Mouse (Mus musculus) gastrocnemius, postnatal 10 days (tissue): ENCODE results near the gene Abcc4. TPM values are rescaled to one million over a fixed set of nuclear protein-coding genes. Genes with fewer than 3 reads are reported as not detected.

Experiments
- DNase-seq: peaks from one replicate; pipeline ENCODE4 v3.0.0; 2021; ENCODE audit warnings: mixed read lengths
- total RNA-seq, 2 experiments: library from RNA; stranded (reverse); gene quantifications; 2 replicates each; pipeline ENCODE4 v1.2.3; 2021

Abcc4 gene
- total RNA-seq, 2 experiments from 2014 or later: 3.8 to 4.8 TPM

DNA sequence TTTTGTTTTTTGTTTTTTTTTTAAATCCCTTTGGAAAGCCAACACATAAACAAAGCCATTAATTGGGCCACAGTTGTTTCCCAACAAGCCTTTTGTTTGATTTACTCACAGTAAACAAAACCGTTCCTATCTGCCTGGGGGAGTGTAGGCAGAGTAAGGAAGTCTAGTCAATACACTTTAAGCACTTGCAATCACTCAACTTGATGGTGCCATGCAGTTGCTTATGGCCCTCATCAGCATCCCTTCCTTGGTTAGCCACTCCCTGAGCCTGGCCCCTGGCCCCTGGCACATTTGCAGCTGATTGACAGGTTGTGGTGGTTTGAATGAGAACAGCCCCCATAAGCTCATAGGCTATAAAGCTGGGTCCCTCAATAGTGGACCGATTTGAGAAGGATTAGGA is 209.3 kb downstream of the Abcc4 start:
- no peak for DNase-seq

DNA sequence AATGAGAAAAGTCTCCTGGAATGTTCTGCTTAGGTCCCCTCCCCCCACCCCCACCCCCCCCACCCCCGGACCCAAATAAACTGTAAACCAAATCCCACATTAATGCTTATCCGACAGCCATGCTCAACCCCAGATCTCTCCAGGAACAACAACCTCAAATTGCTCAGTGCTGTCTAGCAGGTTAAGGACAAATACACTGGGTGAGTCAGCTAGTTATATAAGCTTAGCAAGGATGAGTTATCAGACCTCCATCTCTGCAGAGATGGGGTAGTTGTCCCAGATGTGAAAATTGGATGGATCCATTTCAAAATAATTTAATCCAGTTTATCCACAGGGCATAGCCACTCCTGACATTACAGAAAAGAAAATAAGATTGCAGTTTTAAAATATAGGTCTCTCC is 210.6 kb downstream of the Abcc4 start:
- DNase-seq: no peak

DNA sequence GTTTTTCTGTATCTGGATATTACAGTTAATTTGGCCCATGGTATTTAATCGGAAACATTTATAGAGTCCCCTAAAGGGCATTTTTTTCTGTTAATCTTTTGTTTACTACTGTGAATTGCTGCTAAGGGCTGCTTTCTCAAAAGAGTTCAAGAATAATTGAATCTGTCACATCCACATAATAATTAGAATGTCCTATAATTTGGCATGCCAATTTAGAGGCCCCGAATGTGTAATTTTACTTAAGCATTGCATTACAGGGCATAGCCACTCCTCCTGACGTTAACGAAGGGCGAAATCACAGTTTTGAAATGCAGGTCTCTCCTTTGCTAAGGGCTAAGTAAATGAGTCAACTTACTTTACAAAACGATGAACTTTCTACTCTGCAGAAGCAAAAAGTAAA is 214.3 kb downstream of the Abcc4 start:
- no peak for DNase-seq

- DNase-seq: no peak
These were observed 214.7 kb downstream of the Abcc4 start for GRCm38 (mm10) chr14:118491300-118491699.

- no peak for DNase-seq
These were observed 215.5 kb downstream of the Abcc4 start for GRCm38 (mm10) chr14:118490525-118490924.

- DNase-seq: no peak
These were observed 219.7 kb downstream of the Abcc4 start for GRCm38 (mm10) chr14:118486349-118486748.

GRCm38 (mm10) chr14:118485646-118486045 is 220.4 kb downstream of the Abcc4 start:
- no peak for DNase-seq

DNA sequence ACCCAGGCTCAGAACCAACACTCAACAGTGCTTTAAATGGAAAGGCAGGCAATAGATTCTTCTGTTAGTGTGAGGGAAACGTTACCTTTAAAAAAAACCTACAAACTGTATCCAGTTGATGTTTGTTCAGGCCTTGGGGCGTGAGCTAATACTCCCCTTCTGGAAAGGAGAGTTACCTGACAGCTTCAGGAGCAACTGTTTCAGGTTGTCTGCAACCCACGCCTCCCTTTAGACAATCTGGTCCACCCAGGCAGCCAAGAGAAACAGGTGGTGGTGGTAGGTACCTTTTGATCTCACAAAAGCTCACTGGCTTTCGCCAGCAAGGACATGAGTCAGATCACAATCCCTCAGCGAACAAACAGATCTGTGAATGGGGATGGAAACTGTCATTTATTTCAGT is 223.7 kb downstream of the Abcc4 start:
- DNase-seq: no peak

- DNase-seq: no peak
These were observed 224.2 kb downstream of the Abcc4 start for GRCm38 (mm10) chr14:118481779-118482178.

DNA sequence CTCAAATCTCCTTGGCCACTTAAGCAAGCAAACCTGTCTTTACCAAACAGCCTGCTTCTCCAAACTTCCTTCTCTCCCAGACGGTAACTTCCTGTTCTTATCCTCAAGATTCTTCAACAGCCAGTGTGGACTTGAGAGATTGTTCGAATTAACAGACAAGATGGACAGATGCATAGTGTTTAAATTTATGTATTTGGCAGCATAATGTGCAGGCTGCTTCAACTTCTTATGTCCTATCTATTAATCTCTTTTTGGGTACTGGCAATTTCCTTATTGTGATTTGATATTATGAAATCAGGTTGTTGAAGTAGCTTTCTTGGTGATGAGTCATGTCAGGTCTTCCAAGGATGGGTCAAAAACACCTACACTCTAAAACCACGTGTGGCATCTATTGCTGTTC is 229.7 kb downstream of the Abcc4 start:
- DNase-seq: no peak

DNA sequence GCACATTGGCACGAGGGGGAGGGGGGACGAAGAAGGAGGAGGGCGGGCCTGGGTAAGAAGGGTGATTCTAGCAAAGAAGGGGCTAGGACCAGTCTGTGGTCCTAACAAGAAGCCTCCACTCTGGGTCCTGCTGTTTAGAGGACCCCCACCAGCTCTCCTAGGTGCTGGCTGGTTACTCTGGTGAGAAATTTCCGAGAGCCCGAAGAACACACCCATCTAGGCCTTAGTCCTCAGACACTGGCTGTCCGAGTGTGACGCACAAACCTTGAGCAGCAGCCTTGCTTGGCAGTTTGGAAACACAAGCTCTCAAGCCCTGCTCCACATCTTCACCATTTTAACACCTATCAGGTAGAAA is 230.9 kb downstream of the Abcc4 start:
- DNase-seq: no peak

DNA sequence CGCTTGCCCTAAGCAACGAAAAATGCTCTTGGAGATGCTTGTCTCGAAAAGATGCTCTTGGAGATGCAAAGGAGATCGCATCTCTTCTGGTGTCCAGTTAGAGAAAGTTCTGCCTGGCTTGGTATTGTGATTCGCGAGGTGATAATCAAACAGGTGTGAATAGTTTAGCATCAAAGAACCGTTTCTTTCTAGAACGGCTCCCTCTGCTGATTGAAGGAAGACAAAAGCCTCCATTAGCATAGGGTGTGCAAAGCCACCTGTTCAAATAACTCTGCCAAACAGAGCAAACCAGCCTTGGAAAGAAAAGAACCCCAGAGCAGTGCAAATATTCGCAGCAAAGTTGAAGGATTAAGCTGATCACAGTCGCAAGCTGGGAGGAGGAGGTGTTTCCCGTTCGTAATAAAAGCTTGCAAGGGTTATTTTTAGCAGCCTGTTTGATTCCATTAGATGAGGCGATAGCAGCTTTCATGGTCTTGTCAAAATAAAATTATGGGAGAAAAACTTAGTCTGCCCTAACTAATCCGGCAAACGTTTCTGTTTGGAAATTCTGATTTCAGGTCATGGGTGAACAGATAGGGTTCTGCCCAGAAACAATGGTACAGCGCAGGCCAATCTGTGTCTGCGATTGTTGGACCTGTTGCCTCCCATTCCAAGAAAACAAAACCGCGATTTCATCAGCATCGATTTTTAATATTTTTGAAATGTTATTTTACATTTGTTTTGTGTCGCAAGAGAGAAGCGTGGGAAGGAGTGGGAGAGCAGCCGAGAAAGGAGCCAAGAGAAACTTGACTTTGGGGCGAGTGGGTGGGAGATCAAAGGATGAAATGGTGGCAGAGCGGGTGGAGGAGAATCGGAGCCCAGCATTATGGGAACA is 231.6 kb downstream of the Abcc4 start:
- DNase-seq: no peak

DNA sequence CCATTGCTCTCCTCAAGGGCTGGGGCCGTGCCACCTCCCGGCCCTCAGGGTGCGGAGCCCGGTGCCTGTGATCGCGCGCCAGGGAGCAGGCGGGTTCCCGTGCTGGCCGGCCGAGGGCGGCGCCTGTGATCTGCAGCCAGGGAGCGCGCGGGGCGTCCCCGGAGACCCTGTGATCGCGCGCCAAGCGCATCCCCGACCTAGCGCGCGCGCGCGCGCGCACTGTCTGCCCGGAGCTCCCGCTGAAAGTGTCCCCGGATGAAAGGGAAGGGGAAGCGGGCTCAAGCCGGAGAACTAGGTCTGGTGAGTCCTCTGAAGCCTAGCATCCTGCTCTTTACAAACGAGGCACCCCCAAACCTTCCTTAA is 232.2 kb downstream of the Abcc4 start:
- peak; percentile 22 for DNase-seq

GRCm38 (mm10) chr14:118473188-118473830 is 232.7 kb downstream of the Abcc4 start:
- DNase-seq: no peak

DNA sequence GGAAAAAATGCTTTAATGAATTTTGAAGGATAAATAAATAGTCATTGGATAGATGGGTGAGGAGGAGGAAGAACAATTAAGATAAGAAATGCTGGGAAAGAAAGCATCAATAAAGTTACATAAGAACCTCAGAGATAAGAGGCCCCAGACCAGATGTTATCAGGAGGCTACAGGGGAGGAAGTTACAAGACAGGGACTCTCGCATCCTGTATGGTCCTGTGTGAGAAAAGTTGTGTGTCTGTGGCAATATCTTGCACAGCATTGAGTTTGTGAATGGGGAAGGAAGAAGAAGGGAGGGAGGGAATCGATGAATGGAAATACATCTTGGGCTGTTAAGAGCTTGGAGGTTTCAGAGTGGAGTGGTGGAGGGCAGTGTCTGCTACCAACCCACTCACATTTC is 240.7 kb downstream of the Abcc4 start:
- DNase-seq: no peak

GRCm38 (mm10) chr14:118464401-118464800 is 241.6 kb downstream of the Abcc4 start:
- DNase-seq: no peak

- DNase-seq: no peak
These were observed 253.4 kb downstream of the Abcc4 start for GRCm38 (mm10) chr14:118452572-118452971.

GRCm38 (mm10) chr14:118440155-118440554 is 265.9 kb downstream of the Abcc4 start:
- no peak for DNase-seq

- DNase-seq: peak; percentile 27
These were observed 268.7 kb downstream of the Abcc4 start for GRCm38 (mm10) chr14:118437156-118437931.

- peak; percentile 9 for DNase-seq
These were observed 269.2 kb downstream of the Abcc4 start for GRCm38 (mm10) chr14:118436791-118437155.

GRCm38 (mm10) chr14:118435676-118436330 is 270.2 kb downstream of the Abcc4 start:
- DNase-seq: no peak

- no peak for DNase-seq
These were observed 271.2 kb downstream of the Abcc4 start for GRCm38 (mm10) chr14:118434842-118435241.

- DNase-seq: no peak
These were observed 272.2 kb downstream of the Abcc4 start for GRCm38 (mm10) chr14:118433848-118434247.
